Mouse (Mus musculus): ENCODE results near the gene Galnt10. TPM values are rescaled to one million over a fixed set of nuclear protein-coding genes. Genes with fewer than 3 reads are reported as not detected.

Galnt10 gene
- polyA plus RNA-seq, 1 experiment from 2014 or later, result 31.4 TPM

Other genes starting within 250 kb of the Galnt10 start
- gene Fam114a2, start 126.8 kb upstream of the Galnt10 start, polyA plus RNA-seq (2016; fragmentation: Nextera tagmentation; extraction: Ambion mirVana), result 67.3 and 75.6 TPM in 2 replicates
- 50.7 and 56.4 TPM in 2 replicates for gene Mfap3, start 126.8 kb upstream of the Galnt10 start, polyA plus RNA-seq (2016; fragmentation: Nextera tagmentation; extraction: Ambion mirVana)
- gene Sap30l, start 156.2 kb downstream of the Galnt10 start, polyA plus RNA-seq (2016; fragmentation: Nextera tagmentation; extraction: Ambion mirVana), result 14.4 and 21.1 TPM in 2 replicates
- gene Hand1, start 187.4 kb downstream of the Galnt10 start, polyA plus RNA-seq (2016; fragmentation: Nextera tagmentation; extraction: Ambion mirVana), result 1.9 and 2.3 TPM in 2 replicates